Mouse (Mus musculus) CH12.LX (cell line): Measurements from ENCODE around the gene Aptx.

ENCODE experiments used
- EP300 ChIP-seq: IDR thresholded peaks from 2 replicates; pipeline ENCODE4 v1.6.1; 2011; ENCODE audit warnings: low read length, improper control_type of control experiment
- POLR2A ChIP-seq: IDR thresholded peaks from 2 replicates; pipeline ENCODE4 v1.6.1; 2011; ENCODE audit warnings: low read depth, mild to moderate bottlenecking, improper control_type of control experiment, low read length
- USF2 ChIP-seq: conservative IDR thresholded peaks from 2 replicates; pipeline ENCODE4 v1.6.1; 2011; ENCODE audit warnings: low read depth, low read length, improper control_type of control experiment

GRCm38 (mm10) chr4:40703710-40704275, 799 bp upstream of the Aptx start:
- TF ChIP-seq POLR2A (no peak), USF2 (no peak), EP300 (no peak)
